Mouse (Mus musculus) MEL (cell line): ENCODE data around the gene Gm28047.
"Not testable (repeated sequence)": the region's sequence is repeated elsewhere in the genome, so short reads cannot be mapped to it uniquely, and the experiment has no call there.

Experiments
- CTCF ChIP-seq, 3 experiments: IDR thresholded peaks in 2 of 3; conservative IDR thresholded peaks in 1 of 3; 2 replicates each; pipeline ENCODE4 v1.5.1; 2011 to 2012; ENCODE audit warnings: low read length in 3 of 3, low read depth in 2 of 3, mild to moderate bottlenecking in 2 of 3, improper control_type of control experiment in 1 of 3, inconsistent platforms in 1 of 3, mixed read lengths in 1 of 3, moderate library complexity in 1 of 3; ENCODE audit not compliant: control insufficient read depth in 1 of 3, insufficient read depth in 1 of 3, poor library complexity in 1 of 3, severe bottlenecking in 1 of 3
- EP300 ChIP-seq, 2 experiments: IDR thresholded peaks; 2 replicates each; pipeline ENCODE4 v1.6.1; 2011; ENCODE audit warnings: improper control_type of control experiment in 2 of 2, low read length in 2 of 2, low read depth in 1 of 2, mild to moderate bottlenecking in 1 of 2
- ETS1 ChIP-seq: IDR thresholded peaks from 2 replicates; pipeline ENCODE4 v1.6.1; 2012; ENCODE audit warnings: low read depth, mild to moderate bottlenecking, inconsistent platforms, low read length, improper control_type of control experiment, moderate library complexity
- GATA1 ChIP-seq: IDR thresholded peaks from 2 replicates; pipeline ENCODE4 v1.6.1; 2011; ENCODE audit warnings: low read depth, low read length, improper control_type of control experiment
- MAX ChIP-seq: IDR thresholded peaks from 2 replicates; pipeline ENCODE4 v1.6.1; 2011; ENCODE audit warnings: low read length, improper control_type of control experiment
- MYC ChIP-seq: IDR thresholded peaks from 2 replicates; pipeline ENCODE4 v1.6.1; 2011; ENCODE audit warnings: low read depth, mild to moderate bottlenecking, low read length, improper control_type of control experiment, moderate library complexity
- NELFE ChIP-seq: IDR thresholded peaks from 2 replicates; pipeline ENCODE4 v1.6.1; 2011; ENCODE audit warnings: low read depth, low read length, improper control_type of control experiment
- POLR2A ChIP-seq, 2 experiments: IDR thresholded peaks; 2 replicates each; pipeline ENCODE4 v1.6.1; 2011 to 2012; ENCODE audit warnings: low read length in 2 of 2, mild to moderate bottlenecking in 2 of 2, control low read depth in 1 of 2, improper control_type of control experiment in 1 of 2, low read depth in 1 of 2, moderate library complexity in 1 of 2; ENCODE audit not compliant: control insufficient read depth in 1 of 2, insufficient read depth in 1 of 2, poor library complexity in 1 of 2
- POLR2AphosphoS2 ChIP-seq: IDR thresholded peaks from 2 replicates; pipeline ENCODE4 v1.6.1; 2011; ENCODE audit warnings: low read length, improper control_type of control experiment
- RCOR1 ChIP-seq: IDR thresholded peaks from 2 replicates; pipeline ENCODE4 v1.6.1; 2012; ENCODE audit warnings: low read depth, mild to moderate bottlenecking, inconsistent platforms, low read length, improper control_type of control experiment
- TAL1 ChIP-seq: IDR thresholded peaks from 2 replicates; pipeline ENCODE4 v1.6.1; 2012; ENCODE audit warnings: mild to moderate bottlenecking, inconsistent platforms, low read length, moderate library complexity, mixed read lengths
- ZKSCAN1 ChIP-seq: IDR thresholded peaks from 2 replicates; pipeline ENCODE4 v1.6.1; 2012; ENCODE audit warnings: low read depth, mild to moderate bottlenecking, inconsistent platforms, low read length, improper control_type of control experiment, moderate library complexity
- ZMIZ1 ChIP-seq: IDR thresholded peaks from 2 replicates; pipeline ENCODE4 v1.6.1; 2012; ENCODE audit warnings: low read depth, mild to moderate bottlenecking, inconsistent platforms, low read length, improper control_type of control experiment, moderate library complexity
- ZNF384 ChIP-seq: IDR thresholded peaks from 2 replicates; pipeline ENCODE4 v1.6.1; 2012; ENCODE audit warnings: low read depth, mild to moderate bottlenecking, inconsistent platforms, low read length, improper control_type of control experiment

- TF ChIP-seq POLR2A (IDR thresholded peaks at IDR 0.05; ENCODE audit: control insufficient read depth in 1 of 2, insufficient read depth in 1 of 2, low read depth in 1 of 2, low read length in 2 of 2, poor library complexity in 1 of 2); CTCF (IDR thresholded peaks at IDR 0.05 in 2 of 3, conservative IDR thresholded peaks at IDR 0.05 in 1 of 3; ENCODE audit: control insufficient read depth in 1 of 3, insufficient read depth in 1 of 3, low read depth in 2 of 3, low read length in 3 of 3, poor library complexity in 1 of 3, severe bottlenecking in 1 of 3); EP300 (IDR thresholded peaks at IDR 0.05; ENCODE audit: low read depth in 1 of 2, low read length in 2 of 2); ZKSCAN1; POLR2AphosphoS2; TAL1; ZNF384; NELFE; RCOR1; ZMIZ1; ETS1; MAX; GATA1; MYC: not testable (repeated sequence)
Measured at GRCm38 (mm10) chr15:102662601-102663000, 37.7 kb upstream of the Gm28047 start.
